Mouse (Mus musculus) forebrain, embryonic 16.5 days (tissue): ENCODE data around the gene Nanos2. TPM values are rescaled to one million over a fixed set of nuclear protein-coding genes. Genes with fewer than 3 reads are reported as not detected.

Experiments
- ATAC-seq: fragments of 200-750 bp; cut with Nextera tagmentation; 2 replicates; pipeline ENCODE4 v1.8.0; 2017; ENCODE audit warnings: mild to moderate bottlenecking, moderate library complexity
- H3K27ac ChIP-seq: fragments of 300-500 bp; sonication (generic); 2 replicates; pipeline ENCODE4 v1.5.1; 2014; ENCODE audit warnings: low read length, control low read depth
- H3K27me3 ChIP-seq: fragments of 300-500 bp; sonication (generic); replicated peaks from 2 replicates; pipeline ENCODE4 v1.6.1; 2014; ENCODE audit warnings: low read length; ENCODE audit not compliant: control insufficient read depth, insufficient read depth
- H3K36me3 ChIP-seq: fragments of 300-500 bp; sonication (generic); 2 replicates; pipeline ENCODE4 v1.6.1; 2014; ENCODE audit not compliant: control insufficient read depth, insufficient read depth
- H3K4me1 ChIP-seq: fragments of 300-500 bp; sonication (generic); replicated peaks from 2 replicates; pipeline ENCODE4 v1.6.1; 2014; ENCODE audit warnings: low read length; ENCODE audit not compliant: control insufficient read depth, insufficient read depth
- H3K4me2 ChIP-seq: fragments of 300-500 bp; sonication (generic); 2 replicates; pipeline ENCODE4 v1.6.1; 2014; ENCODE audit warnings: mild to moderate bottlenecking, low read length, control low read depth
- H3K4me3 ChIP-seq: fragments of 300-500 bp; sonication (generic); replicated peaks from 2 replicates; pipeline ENCODE4 v1.5.1; 2014; ENCODE audit warnings: mild to moderate bottlenecking, low read length, control low read depth
- H3K9ac ChIP-seq: fragments of 300-500 bp; sonication (generic); replicated peaks from 2 replicates; pipeline ENCODE4 v1.6.1; 2014; ENCODE audit warnings: low read depth, low read length, control low read depth
- H3K9me3 ChIP-seq: fragments of 300-500 bp; sonication (generic); 2 replicates; pipeline ENCODE4 v1.6.1; 2016; ENCODE audit warnings: low read length; ENCODE audit not compliant: control insufficient read depth
- WGBS: fragments of 180-500 bp; shearing (Covaris S2); extraction: QIAGEN DNeasy Blood & Tissue Kit; methylation state at CpG from one replicate; pipeline ENCODE4 v1.1.7; 2014; 5-methylcytosine and 5-hydroxymethylcytosine counted together
- polyA plus RNA-seq: library from polyadenylated mRNA; unstranded; fragments of >200 nt; fragmentation: Nextera tagmentation; extraction: Ambion mirVana; gene quantifications from 2 replicates; pipeline ENCODE4 v1.2.1, GENCODE M21; 2015

Gene Nanos2
- polyA plus RNA-seq, 1 experiment from 2014 or later = 0.91 TPM

DNA sequence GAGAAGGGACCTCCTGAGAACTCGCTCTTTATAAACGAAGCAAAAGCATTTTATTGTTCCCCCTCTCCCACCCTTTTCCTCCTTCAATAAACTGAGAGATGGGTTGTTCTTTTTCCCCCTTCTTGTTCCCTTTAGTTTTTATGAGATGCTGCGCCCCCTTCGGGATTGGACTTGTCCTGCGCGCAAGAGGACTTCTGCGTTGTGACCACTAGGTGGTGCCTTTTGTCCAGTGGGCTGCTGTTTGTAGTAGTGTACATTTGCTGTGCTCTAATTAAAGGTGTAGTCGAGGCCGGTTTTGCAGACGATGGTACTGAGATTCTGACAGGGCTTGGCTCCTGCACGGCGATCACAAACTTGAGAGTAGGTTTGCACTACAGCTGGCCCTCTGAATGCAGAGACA lies 19.3 kb downstream of the Nanos2 start:
- peaks cover 9% of the 10 kb centered on the region for H3K36me3 ChIP-seq
- H3K27me3 ChIP-seq = no peaks in the 10 kb centered on the region
- no peak overlapping the region for H3K27ac ChIP-seq
- ATAC-seq = no peak
- peaks cover 40% of the 10 kb centered on the region for H3K4me1 ChIP-seq
- no peak overlapping the region; the same call in 1 of the 2 replicates for H3K4me2 ChIP-seq
- whole genome bisulfite sequencing = 8% methylated on average over 12 of the region's 12 CpGs
- no peaks in the 10 kb centered on the region for H3K9me3 ChIP-seq
- no peak overlapping the region for H3K9ac ChIP-seq
- no peak overlapping the region for H3K4me3 ChIP-seq

DNA sequence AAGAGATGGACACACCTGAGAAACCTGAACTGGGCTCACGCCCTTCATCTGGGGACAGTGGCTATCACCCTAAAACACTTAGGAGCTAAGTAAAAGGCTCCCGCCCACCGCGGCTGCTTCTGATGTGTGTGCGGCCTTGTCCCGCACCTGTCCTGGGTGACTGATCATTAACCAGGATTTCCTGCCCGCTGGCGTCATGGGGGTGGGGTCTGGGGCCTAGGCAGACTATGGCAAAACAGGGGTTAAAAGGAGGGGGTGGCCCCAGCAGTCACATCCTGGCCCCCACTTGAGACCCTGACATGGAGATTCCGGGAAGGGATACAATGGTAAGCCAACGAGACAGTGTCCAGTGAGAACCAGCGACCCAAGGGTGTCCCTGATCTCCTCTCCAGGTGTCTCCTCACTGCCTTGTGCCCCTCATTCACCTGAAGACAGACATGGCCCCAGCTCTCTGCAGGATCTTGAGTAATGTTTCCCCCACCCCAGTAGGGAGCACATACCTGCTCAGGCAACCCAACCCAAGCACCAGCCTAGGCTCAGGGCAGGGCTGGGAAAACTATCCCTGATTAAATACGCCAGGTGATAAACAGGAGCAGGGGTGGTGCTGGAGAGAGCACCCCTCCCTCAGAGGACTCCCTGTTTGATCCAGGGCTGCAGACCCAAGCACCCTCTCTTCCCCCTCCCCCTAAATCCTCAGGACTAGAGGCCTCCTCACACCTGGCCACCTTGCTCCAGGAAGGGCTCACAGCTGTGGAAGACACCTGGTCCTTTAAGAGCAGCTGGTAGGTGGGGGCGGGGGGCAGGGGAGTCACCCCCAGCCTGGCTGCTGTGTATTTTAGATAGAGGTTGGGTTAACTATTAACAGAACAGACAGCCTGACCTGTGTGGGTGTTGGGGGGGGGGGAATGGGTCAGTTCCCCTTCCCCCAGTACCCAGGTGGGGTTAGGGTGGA lies 20.1 kb downstream of the Nanos2 start:
- H3K9me3 ChIP-seq = no peaks in the 10 kb centered on the region
- H3K27ac ChIP-seq = no peak overlapping the region
- 80% methylated on average over 13 of the region's 13 CpGs for WGBS
- peaks cover 44% of the 10 kb centered on the region for H3K4me1 ChIP-seq
- no peak overlapping the region for H3K4me2 ChIP-seq
- H3K9ac ChIP-seq = no peak overlapping the region
- no peak for ATAC-seq
- H3K4me3 ChIP-seq = no peak overlapping the region
- H3K36me3 ChIP-seq = peaks cover 9% of the 10 kb centered on the region
- H3K27me3 ChIP-seq = no peaks in the 10 kb centered on the region

DNA sequence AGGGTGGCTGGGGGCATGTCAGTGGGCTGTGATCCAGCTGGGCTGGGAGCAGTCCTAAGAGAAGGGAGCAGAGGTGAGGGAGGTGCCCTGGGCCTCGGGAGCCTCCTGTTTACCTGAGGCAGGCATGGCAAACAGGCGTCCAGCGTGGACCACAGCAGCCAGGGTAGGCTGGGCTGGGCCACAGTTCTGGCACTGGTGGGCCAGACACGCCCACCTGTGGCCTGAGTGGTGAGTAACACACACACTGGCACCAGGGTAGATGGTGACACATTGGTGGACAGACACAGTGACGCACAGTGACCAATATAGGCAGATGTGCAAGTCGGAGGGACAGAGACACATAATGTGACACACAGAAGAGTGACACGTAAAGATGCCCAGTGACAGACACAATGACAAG lies 23.4 kb downstream of the Nanos2 start:
- Histone ChIP-seq H3K27ac (no peak overlapping the region), H3K4me1 (peaks cover 23% of the 10 kb centered on the region), H3K4me3 (no peak overlapping the region), H3K36me3 (peaks cover 8% of the 10 kb centered on the region), H3K4me2 (no peak overlapping the region), H3K9me3 (no peaks in the 10 kb centered on the region), H3K9ac (no peak overlapping the region), H3K27me3 (no peaks in the 10 kb centered on the region)
- no peak for ATAC-seq
- WGBS = 88% methylated on average over 7 of the region's 7 CpGs

DNA sequence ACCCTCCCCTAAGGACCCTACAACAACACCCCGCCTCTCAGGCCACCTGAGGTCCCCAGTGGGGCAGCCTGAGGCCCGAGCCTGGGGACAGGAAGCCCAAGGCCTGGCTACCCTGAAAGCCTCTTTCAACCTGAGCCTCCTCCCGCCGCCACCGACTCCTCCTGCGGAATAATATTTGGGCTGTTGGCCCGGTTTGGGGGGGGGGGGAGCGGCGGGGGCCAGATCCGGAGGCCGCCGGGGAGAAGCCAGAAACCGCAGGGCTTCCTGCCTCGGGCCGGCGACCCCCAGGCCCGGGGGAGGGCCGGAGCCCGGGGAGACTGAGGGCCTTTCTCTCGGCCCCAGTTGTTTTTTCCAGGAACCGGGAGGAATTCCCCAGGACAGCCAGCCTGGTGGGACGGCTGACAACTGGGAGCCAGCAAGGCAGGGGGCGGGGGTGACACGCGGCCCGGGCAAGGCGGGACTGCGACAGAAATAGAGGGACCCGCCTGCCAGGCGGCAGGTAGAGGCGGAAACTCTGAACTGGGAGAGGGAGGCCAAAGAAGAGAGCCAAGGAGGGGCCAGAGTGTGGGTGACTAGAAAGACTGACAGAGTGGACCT lies 24.9 kb downstream of the Nanos2 start:
- 4% methylated on average over 29 of the region's 31 CpGs for WGBS

DNA sequence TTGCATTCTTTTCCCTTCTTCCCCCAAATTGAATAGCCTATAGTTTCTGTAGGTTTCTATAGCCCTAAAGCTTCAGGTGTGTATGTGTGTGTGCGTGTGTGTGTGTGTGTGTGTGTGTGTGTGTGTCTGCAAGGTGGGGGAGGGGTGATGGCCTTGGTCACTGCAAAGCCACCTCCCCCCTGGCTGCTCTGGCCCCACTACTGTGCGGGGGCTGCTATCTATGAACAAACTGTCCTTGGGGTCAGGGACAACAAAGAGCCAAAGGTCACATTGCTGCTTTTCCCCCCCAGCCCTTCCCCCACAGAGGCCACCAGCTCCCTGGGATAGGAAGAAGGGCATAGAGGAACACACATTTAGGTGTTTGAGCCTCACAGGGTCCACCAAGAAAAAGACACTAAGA lies 25.7 kb downstream of the Nanos2 start:
- ATAC-seq = no peak
- Histone ChIP-seq H3K9me3 (no peaks in the 10 kb centered on the region), H3K4me3 (no peak overlapping the region), H3K36me3 (no peaks in the 10 kb centered on the region), H3K4me2 (no peak overlapping the region), H3K9ac (no peak overlapping the region), H3K27ac (no peak overlapping the region), H3K4me1 (peaks cover 7% of the 10 kb centered on the region; the same call in 1 of the 2 replicates), H3K27me3 (no peaks in the 10 kb centered on the region)
- WGBS = 61% methylated on average over 2 of the region's 2 CpGs

More for the DNA sequence above, 24.9 kb downstream of the Nanos2 start:
- Histone ChIP-seq H3K4me1 (peaks cover 8% of the 10 kb centered on the region), H3K27ac (no peak overlapping the region), H3K9ac (peak overlapping the region; percentile 50), H3K27me3 (no peaks in the 10 kb centered on the region), H3K9me3 (no peaks in the 10 kb centered on the region), H3K36me3 (no peaks in the 10 kb centered on the region), H3K4me3 (peak overlapping the region; percentile 25), H3K4me2 (peak overlapping the region; percentile 52)
- no peak for ATAC-seq

DNA sequence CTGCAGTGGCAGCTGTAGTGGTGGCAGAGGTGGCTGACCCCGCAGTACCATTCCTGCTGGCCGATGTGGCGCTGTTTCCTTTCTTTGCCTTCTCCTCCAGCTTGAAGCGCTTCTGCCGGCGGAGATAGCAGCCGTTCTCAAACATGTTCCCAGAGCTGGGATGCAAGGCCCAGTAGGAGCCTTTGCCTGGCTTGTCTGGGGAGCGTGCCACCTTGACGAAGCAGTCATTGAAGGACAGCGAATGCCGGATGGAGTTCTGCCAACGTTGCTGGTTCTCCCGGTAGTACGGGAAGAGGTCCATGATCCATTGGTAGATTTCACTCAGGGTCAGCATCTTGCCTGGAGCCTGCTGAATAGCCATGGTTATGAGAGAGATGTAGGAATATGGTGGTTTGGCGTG lies 27.3 kb downstream of the Nanos2 start:
- no peak overlapping the region for H3K27ac ChIP-seq
- H3K9me3 ChIP-seq = no peaks in the 10 kb centered on the region
- H3K27me3 ChIP-seq = 0 out of 2 replicates have a peak, but pooled peaks cover 2% of the 10 kb centered on the region
- no peak for ATAC-seq
- no peaks in the 10 kb centered on the region for H3K36me3 ChIP-seq
- no peak overlapping the region for H3K4me2 ChIP-seq
- peaks cover 7% of the 10 kb centered on the region; the same call in 1 of the 2 replicates for H3K4me1 ChIP-seq
- WGBS = 72% methylated on average over 15 of the region's 15 CpGs
- no peak overlapping the region for H3K4me3 ChIP-seq
- no peak overlapping the region for H3K9ac ChIP-seq

DNA sequence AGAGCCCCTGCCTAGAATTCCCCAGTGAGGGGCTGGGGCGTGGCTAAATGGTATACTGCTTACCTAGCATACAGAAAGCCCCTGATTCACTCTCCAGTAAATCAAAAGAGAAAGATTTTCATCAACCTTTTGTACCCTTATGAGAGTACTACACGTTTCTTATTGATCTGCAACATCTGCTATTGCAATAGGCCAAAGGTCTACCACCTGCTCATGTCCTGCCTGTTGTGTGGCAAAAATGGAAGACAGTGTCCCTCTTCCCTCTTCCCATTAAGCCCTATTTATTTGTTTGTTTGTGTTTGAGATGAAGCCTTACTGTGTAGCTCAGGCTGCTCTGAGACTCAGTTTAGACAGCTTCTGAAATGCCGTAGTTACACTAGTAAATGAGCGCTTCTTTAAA lies 28.8 kb downstream of the Nanos2 start:
- no peak overlapping the region for H3K9ac ChIP-seq
- no peak overlapping the region for H3K4me2 ChIP-seq
- H3K27me3 ChIP-seq = peaks cover 8% of the 10 kb centered on the region; the same call in 1 of the 2 replicates
- no peak for ATAC-seq
- no peaks in the 10 kb centered on the region for H3K36me3 ChIP-seq
- no peaks in the 10 kb centered on the region for H3K9me3 ChIP-seq
- H3K27ac ChIP-seq = no peak overlapping the region
- whole genome bisulfite sequencing = 86% methylated on average over 4 of the region's 4 CpGs
- no peak overlapping the region for H3K4me3 ChIP-seq
- H3K4me1 ChIP-seq = peaks cover 7% of the 10 kb centered on the region; the same call in 1 of the 2 replicates

DNA sequence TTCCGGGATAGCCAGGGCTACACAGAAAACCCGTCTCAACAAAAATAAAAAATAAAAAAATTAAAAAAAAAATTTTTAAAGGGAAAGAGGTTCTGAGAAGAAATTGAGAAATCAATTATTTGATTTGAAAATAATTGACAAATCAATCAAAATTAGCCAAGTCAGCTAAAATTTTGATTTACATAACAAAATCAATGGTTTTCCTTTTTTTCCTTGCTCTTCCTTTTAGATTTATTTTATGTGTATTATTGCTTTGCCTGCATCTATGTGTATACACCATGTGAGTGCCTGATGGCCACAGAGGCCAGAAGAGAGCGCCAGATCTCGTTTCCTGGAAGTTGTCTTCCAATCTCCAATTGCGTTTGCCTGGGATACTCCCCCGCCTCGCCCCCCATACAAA lies 30.7 kb downstream of the Nanos2 start:
- Histone ChIP-seq H3K4me3 (no peak overlapping the region), H3K9ac (no peak overlapping the region), H3K4me1 (no peaks in the 10 kb centered on the region), H3K4me2 (no peak overlapping the region), H3K36me3 (no peaks in the 10 kb centered on the region), H3K27me3 (peaks cover 27% of the 10 kb centered on the region), H3K27ac (no peak overlapping the region), H3K9me3 (no peaks in the 10 kb centered on the region)
- WGBS = 88% methylated on average over 7 of the region's 7 CpGs
- no peak for ATAC-seq

DNA sequence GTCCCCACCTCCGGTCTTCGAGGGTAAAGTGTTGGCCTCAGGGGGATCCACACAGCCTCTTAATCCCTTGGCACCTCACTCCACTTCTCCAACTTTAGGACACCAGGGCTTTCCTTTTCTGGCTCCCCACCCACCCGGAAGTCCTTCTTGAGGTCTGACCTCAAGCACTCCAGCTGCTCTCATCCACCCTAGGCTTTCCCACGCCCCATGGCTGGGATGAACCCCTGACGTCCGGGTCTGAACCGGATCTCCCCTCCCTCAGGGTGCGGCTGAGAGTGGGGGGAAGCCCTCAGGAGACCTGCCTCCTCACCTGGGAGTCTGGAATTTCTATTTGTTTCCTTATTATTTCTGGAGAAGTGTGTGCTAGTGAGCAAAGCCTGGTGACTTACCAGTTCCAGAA lies 33.8 kb downstream of the Nanos2 start:
- H3K27ac ChIP-seq = no peak overlapping the region
- H3K4me3 ChIP-seq = no peak overlapping the region
- no peak overlapping the region for H3K9ac ChIP-seq
- H3K9me3 ChIP-seq = no peaks in the 10 kb centered on the region
- peaks cover 36% of the 10 kb centered on the region for H3K27me3 ChIP-seq
- no peak for ATAC-seq
- H3K4me1 ChIP-seq = peaks cover 11% of the 10 kb centered on the region
- WGBS = 24% methylated on average over 8 of the region's 8 CpGs
- H3K36me3 ChIP-seq = no peaks in the 10 kb centered on the region
- H3K4me2 ChIP-seq = no peak overlapping the region
